Mouse (Mus musculus) C3H10T1/2 (cell line): Measurements from ENCODE around the gene Gsdma2. TPM values are rescaled to one million over a fixed set of nuclear protein-coding genes. Genes with fewer than 3 reads are reported as not detected.

Experiments
- polyA plus RNA-seq, 2 experiments: library from polyadenylated mRNA; unstranded; fragments of >200 nt; fragmentation: generic; extraction: Trizol; gene quantifications; one replicate each; pipeline ENCODE4 v1.2.1; 2012; ENCODE audit warnings: missing spikeins in 2 of 2

Gsdma2 gene
- polyA plus RNA-seq: not detected

DNA sequence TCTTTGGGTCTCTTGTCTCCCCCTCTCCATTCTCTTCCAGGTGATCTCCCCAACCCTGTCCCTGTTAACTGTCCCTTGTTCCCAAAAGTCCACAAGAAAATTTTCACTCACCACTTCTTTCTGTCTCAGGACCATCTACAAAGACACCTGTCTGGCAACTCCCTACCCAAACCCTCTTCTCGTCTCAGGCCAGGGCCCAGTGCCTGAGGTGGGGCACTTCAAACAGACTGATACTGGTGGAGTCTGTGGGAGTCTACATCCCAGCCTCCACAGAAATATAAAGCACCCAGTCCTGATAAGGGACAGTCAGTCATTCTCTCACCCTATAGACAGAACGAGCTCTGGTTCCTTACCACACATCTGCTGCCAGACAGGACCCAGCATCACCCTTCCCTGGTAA lies at the start of gene Gsdma2:
Gsdma2 (plus strand) TSS at position 301 of the 400 bp plus-strand sequence.

DNA sequence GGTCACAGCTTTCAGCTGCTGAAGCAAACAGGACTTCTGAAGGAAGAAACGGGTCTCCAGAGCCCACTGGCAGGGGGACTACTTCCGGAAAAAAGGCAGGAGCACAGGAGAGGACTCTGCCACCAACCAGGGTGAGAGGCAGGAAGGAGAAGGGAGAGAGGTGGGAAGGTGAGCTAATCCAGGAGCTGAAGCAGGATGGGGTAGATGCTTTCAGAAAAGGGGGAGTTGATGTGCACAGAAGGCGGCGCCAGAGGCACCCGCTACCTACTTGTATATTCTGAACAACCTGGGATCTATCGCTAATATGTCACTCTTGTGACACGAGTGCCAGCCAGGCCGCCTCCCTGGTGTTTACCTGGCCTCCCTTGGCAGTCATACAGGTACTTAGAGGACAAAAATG lies 48.6 kb upstream of the Gsdma2 start, which contains the start of gene Lrrc3c:
Lrrc3c (plus strand) TSS at position 301 of the 400 bp plus-strand sequence.

DNA sequence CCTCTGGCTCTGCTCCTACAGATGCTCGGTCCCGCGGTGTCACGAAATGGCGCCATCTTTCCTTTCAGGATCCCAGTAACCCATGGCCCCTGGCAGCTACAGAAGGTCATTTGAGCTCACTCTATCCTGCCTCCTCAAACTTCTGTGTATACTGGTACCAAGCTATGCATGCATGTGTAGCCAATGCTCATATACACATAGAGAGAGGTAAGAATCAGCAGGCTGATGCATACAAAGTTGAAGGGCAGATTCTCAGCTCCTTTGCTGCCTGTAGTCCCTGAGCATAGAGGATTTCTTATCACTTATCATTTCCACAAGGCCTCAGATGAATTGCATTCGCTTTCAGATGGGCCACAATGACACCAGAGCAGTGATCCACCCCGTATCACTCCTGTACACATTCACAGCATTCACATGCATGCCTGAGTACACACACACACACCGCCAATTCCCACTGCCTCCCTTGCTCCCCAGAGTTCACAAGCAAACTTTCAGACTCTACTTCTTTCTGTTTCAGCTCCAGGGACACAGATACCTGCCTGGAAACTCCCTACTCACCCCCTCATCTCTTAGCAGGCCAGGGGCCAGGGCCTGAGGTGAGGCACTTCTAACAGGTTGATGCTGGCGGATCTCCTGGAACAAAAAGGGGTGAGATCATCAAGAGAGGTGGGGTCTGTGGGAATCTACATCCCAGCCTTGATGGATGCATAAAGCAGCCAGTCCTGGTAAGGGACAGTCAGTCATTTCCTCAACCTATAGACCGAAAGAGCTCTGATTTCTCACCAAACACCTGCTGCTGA lies 20.7 kb upstream of the Gsdma2 start, which contains the start of the genes Gm12355 and Gsdma3:
Gm12355 (minus strand) TSS at position 51 of the 800 bp plus-strand sequence.
Gsdma3 (plus strand) TSS at position 750 of the 800 bp plus-strand sequence.

DNA sequence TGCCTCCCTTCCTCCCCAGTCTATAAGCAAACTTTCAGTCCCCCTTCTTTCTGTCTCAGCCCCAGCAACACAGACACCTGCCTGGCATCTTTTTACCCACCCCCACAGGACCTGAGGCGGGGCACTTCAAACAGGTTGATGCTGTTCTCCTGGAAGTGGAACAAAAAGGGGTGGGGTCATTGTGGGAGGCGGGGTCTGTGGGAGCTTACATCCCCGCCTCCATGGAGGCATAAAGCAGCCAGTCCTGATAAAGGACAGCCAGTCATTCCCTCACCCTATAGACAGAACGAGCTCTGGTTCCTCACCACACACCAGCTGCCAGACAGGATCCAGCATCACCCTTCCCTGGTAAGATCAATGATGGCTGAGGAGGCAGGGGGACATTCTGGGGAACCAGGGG lies 17.5 kb downstream of the Gsdma2 start, which contains the start of gene Gsdma:
Gsdma (plus strand) TSS at position 261 of the 400 bp plus-strand sequence.

DNA sequence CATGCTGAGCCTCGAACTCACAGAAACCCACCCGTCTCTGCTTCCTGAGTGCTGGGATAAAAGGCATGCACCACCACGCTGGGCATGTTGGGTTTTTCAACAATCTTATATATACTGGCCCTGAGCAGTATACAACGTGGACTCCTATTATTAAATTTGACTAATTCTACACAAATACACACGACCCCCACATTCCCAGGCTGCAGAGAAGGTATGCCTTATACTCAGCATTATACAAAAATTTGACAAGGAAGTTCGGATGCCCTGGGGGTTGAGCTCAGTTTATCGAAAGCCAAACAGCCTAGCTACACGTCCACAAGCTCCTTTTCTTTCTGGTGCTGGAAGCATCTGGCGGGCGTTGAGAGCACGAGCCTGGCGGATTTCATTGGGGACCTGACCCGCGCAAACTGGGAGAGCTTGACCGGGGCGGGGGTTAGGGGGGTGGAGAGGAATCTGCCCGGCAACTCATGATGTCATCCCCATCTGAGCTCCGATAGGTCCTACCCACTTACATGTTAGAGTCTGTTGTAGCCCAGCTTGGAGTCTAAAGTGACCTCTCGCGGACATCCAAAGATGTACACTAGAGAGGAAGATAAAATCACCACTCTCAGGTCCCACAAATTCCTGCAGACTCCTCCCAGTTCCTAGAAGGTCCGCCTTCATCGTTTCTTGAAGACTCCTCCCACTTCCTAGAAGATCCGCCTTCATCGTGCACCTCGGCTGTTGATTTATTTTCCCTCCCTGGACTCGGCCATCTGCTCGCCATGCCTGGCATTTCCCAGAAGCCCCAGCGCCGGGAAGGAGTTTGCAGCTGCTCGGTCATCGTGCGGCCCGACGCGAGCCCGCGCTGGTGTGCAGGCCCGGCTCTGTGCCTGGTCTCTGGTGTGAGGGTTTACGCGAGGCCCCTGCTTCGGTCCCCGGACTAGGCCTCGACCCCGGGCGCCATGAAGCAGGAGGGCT lies 35.5 kb downstream of the Gsdma2 start, which contains the start of gene Psmd3:
Psmd3 (plus strand) TSS at position 769 of the 960 bp plus-strand sequence.

DNA sequence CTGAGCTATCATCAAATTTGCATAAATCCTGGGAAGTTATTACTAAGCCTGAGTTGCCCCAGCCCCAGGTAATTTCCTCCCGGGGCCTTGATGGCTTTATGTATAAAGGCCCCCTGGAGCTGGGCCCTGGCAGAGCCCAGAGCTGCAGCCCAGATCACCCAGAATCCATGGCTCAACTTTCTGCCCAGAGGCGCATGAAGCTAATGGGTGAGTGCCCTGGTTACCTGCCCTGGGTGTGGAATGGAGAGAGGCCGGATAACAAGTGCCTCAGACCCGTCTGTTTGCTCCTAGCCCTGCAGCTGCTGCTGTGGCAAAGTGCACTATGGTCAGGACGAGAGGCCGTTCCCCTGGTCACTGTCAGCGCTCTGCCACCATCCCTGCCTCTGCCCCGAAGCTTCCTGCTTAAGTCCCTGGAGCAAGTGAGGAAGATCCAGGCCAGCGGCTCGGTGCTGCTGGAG lies 54.7 kb downstream of the Gsdma2 start, which contains the start of gene Csf3:
Csf3 (plus strand) TSS at position 51 of the 458 bp plus-strand sequence.

Other genes starting within 250 kb of the Gsdma2 start
- gene Pgap3, start 246.3 kb upstream of the Gsdma2 start, polyA plus RNA-seq: 10 to 100 TPM in 1 of 2 experiments, 1 to 10 TPM in 1; 5.7 to 12.6 TPM
- 10 to 100 TPM; 14.9 to 36.2 TPM for gene Erbb2, start 234.3 kb upstream of the Gsdma2 start, polyA plus RNA-seq
- 100 to 1,000 TPM; 153 to 160 TPM for gene Mien1, start 207.8 kb upstream of the Gsdma2 start, polyA plus RNA-seq
- under 1 TPM in 1 of 2 experiments, not detected in 1; 0.06 TPM for gene Grb7, start 200.4 kb upstream of the Gsdma2 start, polyA plus RNA-seq
- not detected for gene Ikzf3, start 100.7 kb upstream of the Gsdma2 start, polyA plus RNA-seq
- gene Zpbp2, start 95.7 kb upstream of the Gsdma2 start, polyA plus RNA-seq: not detected
- gene Ormdl3, start 59.4 kb upstream of the Gsdma2 start, polyA plus RNA-seq: 10 to 100 TPM; 14.3 to 82.1 TPM
- gene Lrrc3c, start 48.5 kb upstream of the Gsdma2 start, polyA plus RNA-seq: not detected
- gene Gm12355, start 21.1 kb upstream of the Gsdma2 start, polyA plus RNA-seq: under 1 TPM; 0.15 to 0.25 TPM
- not detected for gene Gsdma3, start 20.4 kb upstream of the Gsdma2 start, polyA plus RNA-seq
- gene Gsdma, start 17.6 kb downstream of the Gsdma2 start, polyA plus RNA-seq: under 1 TPM; 0.01 to 0.02 TPM
- gene Psmd3, start 35.8 kb downstream of the Gsdma2 start, polyA plus RNA-seq: 100 to 1,000 TPM; 237 to 309 TPM
- gene Csf3, start 54.5 kb downstream of the Gsdma2 start, polyA plus RNA-seq: under 1 TPM in 1 of 2 experiments, not detected in 1; 0.12 TPM
- gene Med24, start 82.7 kb downstream of the Gsdma2 start, polyA plus RNA-seq: 10 to 100 TPM; 26.6 to 55.9 TPM
- gene Thra, start 93.9 kb downstream of the Gsdma2 start, polyA plus RNA-seq: 100 to 1,000 TPM in 1 of 2 experiments, 10 to 100 TPM in 1; 52.9 to 416 TPM
- 10 to 100 TPM; 16.1 to 18.8 TPM for gene Nr1d1, start 128.6 kb downstream of the Gsdma2 start, polyA plus RNA-seq
- 10 to 100 TPM; 31.2 to 53.1 TPM for gene Msl1, start 148.8 kb downstream of the Gsdma2 start, polyA plus RNA-seq
- 10 to 100 TPM; 16.1 to 33.3 TPM for gene Casc3, start 158.1 kb downstream of the Gsdma2 start, polyA plus RNA-seq
- gene Rapgefl1, start 190.0 kb downstream of the Gsdma2 start, polyA plus RNA-seq: 1 to 10 TPM in 1 of 2 experiments, under 1 TPM in 1; 0.44 to 6.3 TPM
- gene Wipf2, start 216.9 kb downstream of the Gsdma2 start, polyA plus RNA-seq: 1 to 10 TPM; 3.4 to 9.8 TPM